Mouse (Mus musculus) neural tube, embryonic 12.5 days (tissue): ENCODE data around the gene Rps6ka5. TPM values are rescaled to one million over a fixed set of nuclear protein-coding genes. Genes with fewer than 3 reads are reported as not detected.

Experiments used
- ATAC-seq: fragments of 200-750 bp; cut with Nextera tagmentation; 2 replicates; pipeline ENCODE4 v1.8.0; 2017; ENCODE audit warnings: low read depth, mild to moderate bottlenecking, moderate TSS enrichment, moderate library complexity; ENCODE audit not compliant: low FRiP score
- H3K27ac ChIP-seq: fragments of 300-500 bp; sonication (generic); 2 replicates; pipeline ENCODE4 v1.5.1; 2016
- H3K27me3 ChIP-seq: fragments of 300-500 bp; sonication (generic); replicated peaks from 2 replicates; pipeline ENCODE4 v1.6.1; 2016; ENCODE audit warnings: mild to moderate bottlenecking
- H3K36me3 ChIP-seq: fragments of 300-500 bp; sonication (generic); 2 replicates; pipeline ENCODE4 v1.6.1; 2016; ENCODE audit warnings: mild to moderate bottlenecking
- H3K4me1 ChIP-seq: fragments of 300-500 bp; sonication (generic); 2 replicates; pipeline ENCODE4 v1.6.1; 2016
- H3K4me2 ChIP-seq: fragments of 300-500 bp; sonication (generic); replicated peaks from 2 replicates; pipeline ENCODE4 v1.6.1; 2016; ENCODE audit warnings: mild to moderate bottlenecking
- H3K4me3 ChIP-seq: fragments of 300-500 bp; sonication (generic); 2 replicates; pipeline ENCODE4 v1.5.1; 2016
- H3K9ac ChIP-seq: fragments of 300-500 bp; sonication (generic); 2 replicates; pipeline ENCODE4 v1.6.1; 2016; ENCODE audit warnings: mild to moderate bottlenecking
- H3K9me3 ChIP-seq: fragments of 300-500 bp; sonication (generic); 2 replicates; pipeline ENCODE4 v1.6.1; 2016; ENCODE audit warnings: mild to moderate bottlenecking
- WGBS: fragments of 180-500 bp; shearing (Covaris S2); methylation state at CpG from one replicate; pipeline ENCODE4 v1.1.7; 2016; 5-methylcytosine and 5-hydroxymethylcytosine counted together
- polyA plus RNA-seq: library from polyadenylated mRNA; unstranded; fragments of >200 nt; fragmentation: Nextera tagmentation; extraction: Ambion mirVana; gene quantifications from 2 replicates; pipeline ENCODE4 v1.2.1, GENCODE M21; 2016

The Rps6ka5 gene
- polyA plus RNA-seq, 1 experiment from 2014 or later, result 5.4 TPM

- no peak overlapping the region for H3K27ac ChIP-seq
- WGBS, result 93% methylated on average over 2 of the region's 2 CpGs
- no peak overlapping the region for H3K4me3 ChIP-seq
- H3K9me3 ChIP-seq, result no peaks in the 10 kb centered on the region
- no peak overlapping the region for H3K4me2 ChIP-seq
- H3K36me3 ChIP-seq, result no peaks in the 10 kb centered on the region
- no peak overlapping the region for H3K9ac ChIP-seq
- H3K4me1 ChIP-seq, result no peaks in the 10 kb centered on the region; the same call in 1 of the 2 replicates
- no peak for ATAC-seq
- H3K27me3 ChIP-seq, result no peaks in the 10 kb centered on the region
These were observed 90.5 kb downstream of the Rps6ka5 start for GRCm38 (mm10) chr12:100636299-100636633.

DNA sequence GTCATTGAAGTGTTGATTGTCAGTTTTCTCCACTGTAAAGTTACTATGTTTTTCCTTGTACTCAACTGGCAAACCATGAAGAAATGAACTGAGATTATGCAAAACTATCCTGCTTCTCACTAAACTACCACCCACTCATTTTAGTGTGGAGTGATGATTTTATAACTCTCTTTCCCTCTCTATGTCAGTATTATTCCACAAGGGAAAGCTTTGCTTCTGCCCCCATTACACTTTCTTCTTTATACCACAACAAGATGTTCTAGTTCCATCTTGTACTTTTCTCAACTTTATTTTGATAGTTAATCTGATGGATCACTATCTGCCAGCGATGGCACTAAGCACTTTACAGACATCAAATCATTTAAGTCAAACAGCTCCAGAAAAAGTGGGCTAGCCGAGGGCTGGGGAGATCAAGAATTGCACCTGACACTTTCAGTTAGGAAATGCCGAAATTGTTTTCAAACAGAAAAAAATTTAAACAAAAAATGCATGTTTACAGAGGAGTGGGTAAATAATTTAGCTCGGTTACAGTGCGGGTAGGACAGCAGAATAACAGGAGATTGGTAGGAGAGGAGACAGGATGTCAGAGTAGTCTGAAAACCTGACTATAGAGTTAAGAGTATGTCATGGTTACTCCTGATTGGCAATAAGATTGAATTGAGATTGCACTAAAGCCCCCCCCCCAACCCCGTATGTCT is 91.0 kb downstream of the Rps6ka5 start:
- ATAC-seq, result no peak
- Histone ChIP-seq H3K27me3 (no peaks in the 10 kb centered on the region), H3K36me3 (no peaks in the 10 kb centered on the region), H3K27ac (no peak overlapping the region), H3K4me3 (no peak overlapping the region), H3K4me2 (no peak overlapping the region), H3K4me1 (no peaks in the 10 kb centered on the region; the same call in 1 of the 2 replicates), H3K9me3 (no peaks in the 10 kb centered on the region), H3K9ac (no peak overlapping the region)
- WGBS, result 91% methylated on average over 6 of the region's 6 CpGs

DNA sequence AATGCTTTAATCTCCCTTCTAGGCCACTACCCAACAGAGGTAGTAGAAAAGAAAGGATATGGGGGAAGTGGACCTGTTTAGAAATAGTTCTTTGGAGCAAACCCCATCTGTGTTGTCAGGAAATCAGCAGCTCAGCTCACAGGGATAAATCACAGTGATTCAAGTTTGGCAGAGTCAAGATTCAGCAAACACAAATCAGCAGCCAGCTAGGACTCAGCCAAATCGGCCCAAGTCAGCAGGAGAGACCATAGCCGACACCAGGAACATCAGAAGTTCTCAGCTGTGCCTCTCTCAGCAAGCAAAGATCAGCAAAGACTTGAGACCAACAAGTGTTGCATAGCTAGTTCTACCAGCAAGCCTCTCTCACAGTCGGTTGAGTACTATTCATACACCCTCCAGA is 93.6 kb downstream of the Rps6ka5 start:
- Histone ChIP-seq H3K4me1 (no peaks in the 10 kb centered on the region; the same call in 1 of the 2 replicates), H3K27me3 (no peaks in the 10 kb centered on the region), H3K9ac (no peak overlapping the region), H3K4me2 (no peak overlapping the region), H3K36me3 (no peaks in the 10 kb centered on the region), H3K4me3 (no peak overlapping the region), H3K9me3 (no peaks in the 10 kb centered on the region), H3K27ac (no peak overlapping the region)
- ATAC-seq, result no peak
- WGBS, result 87% methylated on average over 3 of the region's 3 CpGs

GRCm38 (mm10) chr12:100631286-100631685 is 95.5 kb downstream of the Rps6ka5 start:
- Histone ChIP-seq H3K9me3 (no peaks in the 10 kb centered on the region), H3K4me3 (no peak overlapping the region), H3K27ac (no peak overlapping the region), H3K36me3 (no peaks in the 10 kb centered on the region), H3K4me2 (no peak overlapping the region), H3K27me3 (no peaks in the 10 kb centered on the region), H3K9ac (no peak overlapping the region), H3K4me1 (no peaks in the 10 kb centered on the region)
- WGBS, result 93% methylated on average over 7 of the region's 7 CpGs
- ATAC-seq, result no peak

- H3K36me3 ChIP-seq, result no peaks in the 10 kb centered on the region
- ATAC-seq, result no peak
- no peak overlapping the region for H3K4me3 ChIP-seq
- no peak overlapping the region for H3K27ac ChIP-seq
- WGBS, result 92% methylated on average over 6 of the region's 6 CpGs
- H3K9ac ChIP-seq, result no peak overlapping the region
- no peaks in the 10 kb centered on the region for H3K9me3 ChIP-seq
- no peaks in the 10 kb centered on the region for H3K27me3 ChIP-seq
- no peaks in the 10 kb centered on the region for H3K4me1 ChIP-seq
- no peak overlapping the region for H3K4me2 ChIP-seq
These were observed 97.5 kb downstream of the Rps6ka5 start for GRCm38 (mm10) chr12:100629126-100629920.

GRCm38 (mm10) chr12:100626991-100627677 is 99.6 kb downstream of the Rps6ka5 start:
- Histone ChIP-seq H3K36me3 (no peaks in the 10 kb centered on the region), H3K27ac (no peak overlapping the region), H3K9ac (no peak overlapping the region), H3K9me3 (no peaks in the 10 kb centered on the region), H3K27me3 (no peaks in the 10 kb centered on the region), H3K4me2 (no peak overlapping the region), H3K4me1 (no peaks in the 10 kb centered on the region), H3K4me3 (no peak overlapping the region)
- no peak for ATAC-seq
- WGBS, result 27% methylated on average over 1 of the region's 1 CpGs

DNA sequence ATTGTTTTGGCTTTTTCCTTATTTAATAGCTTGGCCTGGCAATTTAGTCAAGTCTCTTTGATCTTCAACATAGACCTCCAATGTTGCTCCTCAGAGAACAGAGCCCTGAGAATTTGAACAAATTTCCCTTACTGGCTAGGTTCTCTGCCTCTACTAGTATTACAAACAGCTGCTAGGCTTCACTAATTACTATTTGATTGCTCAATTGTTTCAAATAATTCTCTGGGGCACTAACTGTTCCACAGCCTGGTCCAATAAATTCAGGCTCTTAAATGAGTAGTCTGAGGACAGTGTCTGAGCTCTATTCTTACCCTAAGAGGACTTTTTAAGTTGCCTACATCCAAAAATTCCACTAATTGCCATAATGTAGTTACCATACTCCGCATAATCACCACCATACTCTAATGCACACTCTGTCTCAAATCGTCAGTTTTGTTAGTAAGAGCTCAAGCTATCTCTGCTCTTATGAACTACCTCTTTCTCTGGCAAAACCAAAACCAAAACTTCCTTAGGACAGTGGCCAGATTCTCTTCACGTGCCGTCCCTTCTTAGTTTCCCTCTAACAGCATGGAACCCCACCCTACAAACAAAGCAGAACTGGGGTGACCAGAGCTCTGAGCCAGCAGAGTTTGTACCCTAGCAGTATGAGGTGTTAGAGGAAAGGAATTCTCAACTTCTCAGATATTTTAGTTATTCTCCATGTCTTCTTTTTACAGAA is 100.4 kb downstream of the Rps6ka5 start:
- Histone ChIP-seq H3K9me3 (no peaks in the 10 kb centered on the region), H3K4me1 (no peaks in the 10 kb centered on the region), H3K4me2 (no peak overlapping the region), H3K27me3 (no peaks in the 10 kb centered on the region), H3K9ac (no peak overlapping the region), H3K36me3 (no peaks in the 10 kb centered on the region), H3K4me3 (no peak overlapping the region), H3K27ac (no peak overlapping the region)
- no peak for ATAC-seq
- 79% methylated on average over 4 of the region's 4 CpGs for WGBS

GRCm38 (mm10) chr12:100624854-100625447 is 101.8 kb downstream of the Rps6ka5 start:
- no peak overlapping the region for H3K27ac ChIP-seq
- H3K36me3 ChIP-seq, result no peaks in the 10 kb centered on the region
- no peak overlapping the region for H3K9ac ChIP-seq
- H3K27me3 ChIP-seq, result no peaks in the 10 kb centered on the region
- H3K4me3 ChIP-seq, result no peak overlapping the region
- H3K4me2 ChIP-seq, result no peak overlapping the region
- H3K9me3 ChIP-seq, result no peaks in the 10 kb centered on the region
- ATAC-seq, result no peak
- 82% methylated on average over 3 of the region's 3 CpGs for WGBS
- H3K4me1 ChIP-seq, result no peaks in the 10 kb centered on the region

DNA sequence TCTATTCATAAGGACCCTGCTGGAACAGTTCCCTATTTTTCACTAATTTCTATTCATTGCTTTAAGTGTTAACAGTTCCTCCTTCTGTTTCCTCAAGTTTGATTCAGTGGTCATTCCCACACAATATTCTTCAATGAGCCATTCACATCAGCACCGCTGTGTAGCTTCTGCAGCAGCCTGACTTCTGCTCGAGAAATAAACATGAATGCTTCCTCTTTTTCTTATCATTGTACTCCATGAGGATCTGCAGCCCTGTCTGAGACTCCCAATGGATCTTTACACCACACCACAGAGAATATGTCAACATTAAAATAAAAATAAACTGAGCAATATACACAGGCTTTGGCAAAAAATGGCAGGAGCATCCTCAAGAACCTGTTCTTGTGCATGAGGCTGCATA is 111.5 kb downstream of the Rps6ka5 start:
- 84% methylated on average over 2 of the region's 2 CpGs for WGBS
- no peak overlapping the region for H3K9ac ChIP-seq

DNA sequence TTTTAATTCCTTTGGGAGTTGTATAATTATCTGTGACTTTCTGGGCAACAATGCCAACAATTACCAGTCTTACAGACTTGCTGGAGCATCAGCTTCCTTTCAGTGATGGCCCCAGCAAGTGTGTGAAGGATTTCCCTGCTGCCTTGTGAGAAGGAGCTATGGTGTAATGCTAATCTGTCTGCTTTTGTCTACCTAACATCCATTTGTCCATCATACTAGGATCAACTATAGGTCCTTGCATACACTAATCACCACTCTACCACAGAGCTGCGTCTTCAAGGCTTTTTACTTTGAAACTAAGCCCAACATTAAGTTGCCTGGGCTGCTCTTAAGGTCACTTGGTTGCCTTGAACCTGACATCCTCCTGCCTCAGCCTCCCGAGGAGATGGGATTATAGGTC is 112.9 kb downstream of the Rps6ka5 start:
- no peak overlapping the region for H3K9ac ChIP-seq
- H3K27ac ChIP-seq, result no peak overlapping the region
- H3K4me3 ChIP-seq, result no peak overlapping the region
- no peaks in the 10 kb centered on the region for H3K36me3 ChIP-seq
- WGBS, result 80% methylated on average over 2 of the region's 2 CpGs
- no peaks in the 10 kb centered on the region for H3K9me3 ChIP-seq
- no peak for ATAC-seq
- no peak overlapping the region for H3K4me2 ChIP-seq
- H3K27me3 ChIP-seq, result no peaks in the 10 kb centered on the region
- H3K4me1 ChIP-seq, result no peaks in the 10 kb centered on the region

More for the DNA sequence above, 111.5 kb downstream of the Rps6ka5 start:
- Histone ChIP-seq H3K27ac (no peak overlapping the region), H3K36me3 (no peaks in the 10 kb centered on the region), H3K4me3 (no peak overlapping the region), H3K27me3 (no peaks in the 10 kb centered on the region), H3K9me3 (no peaks in the 10 kb centered on the region), H3K4me2 (no peak overlapping the region), H3K4me1 (no peaks in the 10 kb centered on the region)
- ATAC-seq, result no peak

DNA sequence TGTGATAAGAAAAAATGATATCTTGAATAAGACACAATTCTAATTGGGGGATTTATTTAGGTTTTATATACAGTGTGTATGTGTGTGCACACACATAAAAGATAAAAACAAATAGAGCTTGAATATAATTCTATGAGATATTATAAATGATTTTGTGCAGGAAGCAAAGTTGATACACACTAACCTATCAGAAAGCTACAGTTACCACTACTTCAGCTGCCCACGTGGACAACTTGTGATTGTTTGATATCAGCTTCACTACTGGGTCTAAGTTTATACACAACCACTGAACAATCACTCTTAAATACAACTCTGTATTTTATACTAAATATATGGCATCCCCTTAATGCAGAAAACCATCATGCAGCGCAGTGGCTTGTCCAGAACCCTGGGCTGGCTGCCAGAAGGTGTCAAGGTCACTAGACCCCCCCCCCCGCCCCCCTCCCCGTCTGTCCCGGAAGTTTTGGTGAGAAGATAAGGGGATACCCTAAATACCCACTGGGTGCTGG is 113.5 kb downstream of the Rps6ka5 start:
- no peaks in the 10 kb centered on the region for H3K36me3 ChIP-seq
- no peak overlapping the region for H3K27ac ChIP-seq
- no peak for ATAC-seq
- H3K4me2 ChIP-seq, result no peak overlapping the region
- H3K9ac ChIP-seq, result no peak overlapping the region
- H3K4me1 ChIP-seq, result no peaks in the 10 kb centered on the region
- no peak overlapping the region for H3K4me3 ChIP-seq
- 80% methylated on average over 5 of the region's 5 CpGs for WGBS
- no peaks in the 10 kb centered on the region for H3K9me3 ChIP-seq
- no peaks in the 10 kb centered on the region for H3K27me3 ChIP-seq
